Mouse (Mus musculus) gastrocnemius, postnatal 14 days (tissue): Measurements from ENCODE around the gene Xpnpep3. TPM values are rescaled to one million over a fixed set of nuclear protein-coding genes. Genes with fewer than 3 reads are reported as not detected.

Experiments
- DNase-seq: peaks from one replicate; pipeline ENCODE4 v3.0.0; 2021; ENCODE audit warnings: mixed read lengths
- intact Hi-C: fragments of 180-260 bp; cut with DNase I; formaldehyde crosslinking; loops from one replicate; pipeline ENCODE4 v1.15.1; 2025; ENCODE audit warnings: low total_unique reads
- long read RNA-seq, 2 experiments: library from polyadenylated mRNA; stranded (forward); transcript quantifications; one replicate each; pipeline ENCODE4 v2.0.0; 2021
- total RNA-seq, 2 experiments: library from RNA; stranded (reverse); gene quantifications; 2 replicates each; pipeline ENCODE4 v1.2.3; 2021

Gene Xpnpep3
- total RNA-seq: 1 to 10 TPM; 6.3 TPM
- long read RNA-seq, experiment 1, full-length matches to known transcripts: 1 of 2 reads
- long read RNA-seq, experiment 1, partial matches to known transcripts: 0 of 2 reads
- long read RNA-seq, experiment 1, other reads (novel, unspliced or antisense): 1 of 2 reads
- long read RNA-seq, experiment 2, full-length matches to known transcripts: 3 of 5 reads
- long read RNA-seq, experiment 2, partial matches to known transcripts: 0 of 5 reads
- long read RNA-seq, experiment 2, other reads (novel, unspliced or antisense): 2 of 5 reads

GRCm38 (mm10) chr15:81399638-81400315 is at the start of gene Xpnpep3, which contains the start of gene St13:
Xpnpep3 (plus strand) TSS chr15:81400138.
St13 (minus strand) TSS chr15:81400077.
- DNase-seq: peak; percentile 98
- intact Hi-C loops: no loop called here

DNA sequence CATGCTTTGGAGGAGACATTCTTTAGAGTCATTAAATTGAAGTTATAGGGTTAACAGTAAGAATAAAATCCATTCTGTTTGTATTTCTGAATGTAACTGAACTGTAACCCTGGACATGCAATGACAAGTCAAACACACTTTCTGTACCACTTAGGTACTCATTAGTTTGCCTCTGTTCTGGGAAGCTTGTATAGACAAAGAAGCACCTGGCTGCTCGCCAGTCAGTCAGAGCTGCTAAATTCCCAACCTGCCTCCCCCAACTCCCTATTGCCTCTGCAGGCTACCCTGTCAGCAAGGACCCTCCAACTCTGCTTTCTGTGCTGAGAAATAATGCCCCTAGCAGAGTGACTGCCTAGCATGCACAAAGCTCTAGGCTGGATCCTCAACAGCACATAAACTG is 49.5 kb upstream of the Xpnpep3 start:
- intact Hi-C loops: no loop called here
- DNase-seq: no peak

GRCm38 (mm10) chr15:81352638-81353037 is 47.3 kb upstream of the Xpnpep3 start:
- intact Hi-C loops: no loop called here
- no peak for DNase-seq

- DNase-seq: no peak
- intact Hi-C loops: no loop called here
Measured at GRCm38 (mm10) chr15:81355146-81355761, 44.7 kb upstream of the Xpnpep3 start.

DNA sequence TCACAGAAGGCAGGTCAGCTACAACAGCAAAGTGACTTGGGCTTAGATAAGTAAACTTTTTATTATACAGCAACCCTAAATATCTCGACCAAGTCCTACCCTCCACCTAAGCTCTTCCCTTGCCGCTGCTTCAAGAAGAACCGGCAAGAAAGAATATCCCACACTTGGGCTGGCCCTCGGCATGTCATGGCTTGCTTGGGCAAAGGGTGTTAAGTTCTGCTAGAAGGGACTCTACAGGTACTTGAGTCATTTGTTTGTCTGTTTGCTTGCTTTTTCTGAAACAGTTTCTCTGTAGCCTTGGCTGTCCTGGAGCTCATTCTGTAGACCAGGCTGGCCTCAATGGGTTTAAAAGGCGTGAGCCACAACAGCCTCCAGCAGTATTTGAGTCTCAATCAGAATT is 43.0 kb upstream of the Xpnpep3 start:
- intact Hi-C loops: no loop called here
- no peak for DNase-seq

- DNase-seq: no peak
- intact Hi-C loops: no loop called here
Measured at GRCm38 (mm10) chr15:81358943-81359342, 41.0 kb upstream of the Xpnpep3 start.

- no peak for DNase-seq
- intact Hi-C loops: no loop called here
Measured at GRCm38 (mm10) chr15:81359421-81359820, 40.5 kb upstream of the Xpnpep3 start.

DNA sequence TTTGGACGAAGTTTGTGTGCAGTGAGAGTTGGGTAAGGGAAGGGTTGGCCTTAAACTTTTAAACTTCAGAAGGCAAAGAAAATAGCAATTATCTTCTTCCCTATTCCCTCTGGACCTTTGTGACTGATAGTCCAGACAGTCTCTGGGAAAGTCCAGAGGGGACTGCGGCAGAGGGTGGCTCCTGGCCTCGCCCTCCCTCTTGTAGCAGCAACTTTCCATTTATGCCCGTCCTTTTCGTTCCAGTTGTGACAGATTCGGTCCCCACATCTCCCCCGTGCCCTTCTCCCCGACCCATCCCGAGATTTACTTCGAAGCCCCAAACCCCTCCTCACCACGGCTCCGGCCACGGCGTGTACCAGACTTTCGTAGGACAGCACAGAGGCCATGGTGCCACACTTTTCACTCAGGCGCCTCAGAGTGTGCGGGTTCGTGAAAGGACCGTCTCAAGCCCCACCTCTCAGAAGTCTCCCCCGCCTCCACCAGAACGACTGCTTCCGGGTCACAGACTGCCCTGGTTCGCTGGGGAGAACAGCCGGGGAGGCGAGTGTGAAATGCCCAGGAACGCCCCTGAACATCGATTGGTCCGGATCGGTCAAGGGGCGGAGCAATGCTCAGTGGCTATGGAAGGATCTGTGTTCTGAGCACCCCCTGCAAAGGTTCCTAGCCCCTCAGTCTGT is 39.5 kb upstream of the Xpnpep3 start, which contains the start of gene Slc25a17:
Slc25a17 (minus strand) TSS at position 468 of the 677 bp plus-strand sequence.
- DNase-seq: peak; percentile 97
- intact Hi-C loops: no loop called here

DNA sequence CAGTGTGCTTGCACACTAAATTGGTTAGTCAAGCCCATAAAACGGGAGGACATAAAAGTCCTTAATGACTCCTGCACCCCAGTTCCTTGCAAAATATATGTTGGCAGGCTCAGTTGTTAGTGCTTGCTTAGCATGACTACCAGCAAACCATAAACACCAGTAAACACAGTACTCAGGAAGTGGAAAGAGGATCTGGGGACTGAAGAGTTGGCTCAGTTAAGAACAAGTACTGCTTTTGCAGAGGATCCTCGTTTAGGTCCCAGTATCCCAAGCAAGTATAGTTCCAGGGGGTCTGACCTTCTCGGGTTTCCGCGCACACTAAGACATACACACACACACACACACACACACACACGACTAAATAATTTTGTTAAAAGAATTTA is 38.9 kb upstream of the Xpnpep3 start:
- DNase-seq: no peak

GRCm38 (mm10) chr15:81361417-81362015 is 38.4 kb upstream of the Xpnpep3 start:
- DNase-seq: no peak

More for the DNA sequence above, 38.9 kb upstream of the Xpnpep3 start:
- intact Hi-C loops: no loop called here

GRCm38 (mm10) chr15:81362501-81362900 is 37.4 kb upstream of the Xpnpep3 start:
- intact Hi-C loops: no loop called here
- DNase-seq: no peak

More at GRCm38 (mm10) chr15:81361417-81362015, 38.4 kb upstream of the Xpnpep3 start:
- intact Hi-C loops: no loop called here

GRCm38 (mm10) chr15:81364271-81364670 is 35.7 kb upstream of the Xpnpep3 start:
- intact Hi-C loops: no loop called here
- no peak for DNase-seq

GRCm38 (mm10) chr15:81365246-81365645 is 34.7 kb upstream of the Xpnpep3 start:
- intact Hi-C loops: no loop called here
- DNase-seq: no peak

- intact Hi-C loops: no loop called here
- no peak for DNase-seq
Measured at GRCm38 (mm10) chr15:81366241-81366640, 33.7 kb upstream of the Xpnpep3 start.

DNA sequence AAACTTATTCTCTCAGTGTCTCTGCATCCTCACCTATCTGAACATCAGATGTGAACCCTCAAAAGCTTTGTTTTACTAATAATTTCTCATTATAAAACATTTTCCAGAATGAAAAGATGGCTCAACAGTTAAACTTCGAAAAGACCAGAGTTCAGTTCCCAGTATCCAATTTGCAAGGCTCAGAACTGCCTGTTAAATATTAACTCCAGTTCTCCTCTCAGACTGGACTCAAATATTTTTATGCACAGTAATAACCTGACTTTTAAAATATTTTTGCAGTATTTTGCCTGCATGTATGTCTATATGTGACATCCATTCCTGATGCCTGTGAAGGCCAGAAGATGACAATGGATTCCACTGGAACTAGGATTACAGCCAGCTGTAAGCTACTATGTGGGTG is 31.3 kb upstream of the Xpnpep3 start:
- intact Hi-C loops: no loop called here
- DNase-seq: no peak

DNA sequence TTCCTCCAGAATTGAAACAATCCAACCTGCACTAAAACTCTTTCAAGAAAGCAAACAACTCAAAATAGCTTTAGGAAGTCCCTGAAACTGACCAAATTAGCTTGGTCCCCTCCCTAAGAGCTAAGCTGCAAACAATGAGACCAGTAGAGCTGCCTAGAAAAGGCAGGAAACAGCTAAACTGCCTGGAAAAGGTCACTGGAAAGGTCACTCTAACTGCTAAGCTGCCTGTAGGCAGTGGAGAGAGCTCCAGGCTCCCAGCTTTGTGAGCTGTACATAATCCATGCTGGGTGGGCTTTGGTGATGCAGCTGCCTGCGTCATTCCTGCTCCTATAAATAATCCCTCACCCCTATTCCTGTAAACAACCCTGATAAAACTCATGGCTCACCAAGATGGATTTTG is 29.6 kb upstream of the Xpnpep3 start:
- intact Hi-C loops: no loop called here
- DNase-seq: no peak

GRCm38 (mm10) chr15:81374621-81375020 is 25.3 kb upstream of the Xpnpep3 start:
- DNase-seq: no peak
- intact Hi-C loops: no loop called here

GRCm38 (mm10) chr15:81378845-81379244 is 21.1 kb upstream of the Xpnpep3 start:
- no peak for DNase-seq
- intact Hi-C loops: no loop called here

DNA sequence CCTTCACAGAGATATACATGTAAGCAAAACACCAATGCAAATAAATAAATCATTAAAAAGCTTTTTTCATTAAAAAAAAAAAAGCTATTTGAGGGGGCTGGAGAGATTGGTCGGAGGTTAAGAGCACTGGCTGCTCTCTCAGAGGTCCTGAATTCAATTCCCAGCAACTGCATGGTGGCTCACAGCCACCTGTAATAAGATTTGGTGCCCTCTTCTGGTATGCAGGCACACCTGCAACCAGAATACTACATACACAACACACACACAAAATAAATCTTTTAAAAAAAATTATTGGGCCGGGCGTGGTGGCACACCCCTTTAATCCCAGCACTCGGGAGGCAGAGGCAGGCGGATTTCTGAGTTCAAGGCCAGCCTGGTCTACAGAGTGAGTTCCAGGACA is 13.6 kb upstream of the Xpnpep3 start:
- intact Hi-C loops: no loop called here
- no peak for DNase-seq

GRCm38 (mm10) chr15:81392997-81393396 is 6.9 kb upstream of the Xpnpep3 start:
- intact Hi-C loops: no loop called here
- DNase-seq: no peak
